Mouse (Mus musculus) kidney, postnatal 0 days (tissue): Measurements from ENCODE around the gene Rnf135. TPM values are rescaled to one million over a fixed set of nuclear protein-coding genes. Genes with fewer than 3 reads are reported as not detected.
"Not testable (repeated sequence)": the region's sequence is repeated elsewhere in the genome, so short reads cannot be mapped to it uniquely, and the experiment has no call there.

Experiments used
- ATAC-seq: fragments of 200-750 bp; cut with Nextera tagmentation; replicated peaks from 2 replicates; pipeline ENCODE4 v1.8.0; 2017; ENCODE audit warnings: low read depth, moderate number of reproducible peaks, moderate TSS enrichment, moderate library complexity; ENCODE audit not compliant: low FRiP score
- DNase-seq: peaks from one replicate; pipeline ENCODE4 v3.0.0-alpha.2; 2016; ENCODE audit warnings: low spot score
- H3K27ac ChIP-seq: fragments of 300-500 bp; sonication (generic); 2 replicates; pipeline ENCODE4 v1.5.1; 2014; ENCODE audit warnings: mild to moderate bottlenecking
- H3K27me3 ChIP-seq: fragments of 300-500 bp; sonication (generic); 2 replicates; pipeline ENCODE4 v1.6.1; 2014; ENCODE audit warnings: low read length, mixed read lengths; ENCODE audit not compliant: insufficient read depth
- H3K36me3 ChIP-seq: fragments of 300-500 bp; sonication (generic); 2 replicates; pipeline ENCODE4 v1.6.1; 2014; ENCODE audit warnings: low read length, mixed read lengths; ENCODE audit not compliant: insufficient read depth
- H3K4me1 ChIP-seq: fragments of 300-500 bp; sonication (generic); replicated peaks from 2 replicates; pipeline ENCODE4 v1.6.1; 2014; ENCODE audit warnings: antibody characterized with exemption, low read length, mixed read lengths; ENCODE audit not compliant: insufficient read depth
- H3K4me2 ChIP-seq: fragments of 300-500 bp; sonication (generic); 2 replicates; pipeline ENCODE4 v1.6.1; 2014; ENCODE audit warnings: mild to moderate bottlenecking, low read length, moderate library complexity, mixed read lengths
- H3K4me3 ChIP-seq: fragments of 300-500 bp; sonication (generic); replicated peaks from 2 replicates; pipeline ENCODE4 v1.5.1; 2014; ENCODE audit warnings: low read depth, low read length
- H3K9ac ChIP-seq: fragments of 300-500 bp; sonication (generic); 2 replicates; pipeline ENCODE4 v1.6.1; 2014; ENCODE audit warnings: low read depth, low read length
- H3K9me3 ChIP-seq: fragments of 300-500 bp; sonication (generic); replicated peaks from 2 replicates; pipeline ENCODE4 v1.6.1; 2016; ENCODE audit warnings: low read length, inconsistent platforms, mixed read lengths
- CTCF ChIP-seq: IDR thresholded peaks from 2 replicates; pipeline ENCODE4 v1.5.1; 2016; ENCODE audit warnings: antibody characterized with exemption, low read depth, mild to moderate bottlenecking, moderate library complexity
- WGBS: fragments of 180-500 bp; shearing (Covaris S2); extraction: QIAGEN DNeasy Blood & Tissue Kit; methylation state at CpG from one replicate; pipeline ENCODE4 v1.1.7; 2014; 5-methylcytosine and 5-hydroxymethylcytosine counted together
- polyA plus RNA-seq: library from polyadenylated mRNA; unstranded; fragments of >200 nt; fragmentation: Nextera tagmentation; extraction: Ambion mirVana; gene quantifications from 2 replicates; pipeline ENCODE4 v1.2.1, GENCODE M21; 2015

Rnf135 gene
- polyA plus RNA-seq, 1 experiment from 2014 or later: 12.9 TPM

GRCm38 (mm10) chr11:80208465-80208859, 24.8 kb downstream of the Rnf135 start:
- Histone ChIP-seq H3K9me3 (no peaks in the 10 kb centered on the region), H3K4me3 (no peak overlapping the region), H3K4me2 (no peak overlapping the region), H3K27me3 (no peaks in the 10 kb centered on the region), H3K9ac (no peak overlapping the region), H3K4me1 (peaks cover 7% of the 10 kb centered on the region; the same call in 1 of the 2 replicates), H3K36me3 (no peaks in the 10 kb centered on the region), H3K27ac (no peak overlapping the region)
- no peak for TF ChIP-seq CTCF
- WGBS: 37% methylated on average over 7 of the region's 7 CpGs
- ATAC-seq (no peak), DNase-seq (no peak)

GRCm38 (mm10) chr11:80208860-80209800, 25.5 kb downstream of the Rnf135 start, which contains the start of gene Rhot1:
Gene Rhot1, plus strand, starts transcription at chr11:80209019.
- peak; percentile 95 for DNase-seq

GRCm38 (mm10) chr11:80210321-80210720, 26.7 kb downstream of the Rnf135 start:
- Histone ChIP-seq H3K9ac (no peak overlapping the region), H3K4me2 (peak overlapping the region; percentile 67), H3K27me3 (no peaks in the 10 kb centered on the region), H3K27ac (no peak overlapping the region), H3K4me3 (peak overlapping the region; percentile 94), H3K36me3 (no peaks in the 10 kb centered on the region), H3K9me3 (no peaks in the 10 kb centered on the region), H3K4me1 (peaks cover 7% of the 10 kb centered on the region; the same call in 1 of the 2 replicates)
- WGBS: 24% methylated on average over 6 of the region's 6 CpGs
- no peak for DNase-seq
- no peak for ATAC-seq
- no peak for TF ChIP-seq CTCF

More at GRCm38 (mm10) chr11:80208860-80209800, 25.5 kb downstream of the Rnf135 start, which contains the start of gene Rhot1:
- H3K9me3 ChIP-seq: no peaks in the 10 kb centered on the region
- TF ChIP-seq CTCF: peak; percentile 88
- peak within 1 kb of the TSS; percentile 97 for H3K27ac ChIP-seq
- peaks cover 7% of the 10 kb centered on the region; the same call in 1 of the 2 replicates for H3K4me1 ChIP-seq
- H3K9ac ChIP-seq: peak within 1 kb of the TSS; percentile 94
- peak within 1 kb of the TSS; percentile 94 for H3K4me3 ChIP-seq
- H3K36me3 ChIP-seq: no peaks in the 10 kb centered on the region
- under 1% methylated on average over 75 of the region's 78 CpGs for WGBS
- peak; percentile 95 for ATAC-seq
- no peaks in the 10 kb centered on the region for H3K27me3 ChIP-seq
- peak within 1 kb of the TSS; percentile 67 for H3K4me2 ChIP-seq

- DNase-seq (no peak), ATAC-seq (no peak)
- H3K4me1 ChIP-seq: peaks cover 7% of the 10 kb centered on the region; the same call in 1 of the 2 replicates
- no peak overlapping the region for H3K27ac ChIP-seq
- no peaks in the 10 kb centered on the region for H3K36me3 ChIP-seq
- no peaks in the 10 kb centered on the region for H3K9me3 ChIP-seq
- H3K4me3 ChIP-seq: no peak overlapping the region
- no peak overlapping the region for H3K4me2 ChIP-seq
- 88% methylated on average over 2 of the region's 2 CpGs for WGBS
- H3K27me3 ChIP-seq: no peaks in the 10 kb centered on the region
- TF ChIP-seq CTCF: no peak
- H3K9ac ChIP-seq: no peak overlapping the region
Observed at GRCm38 (mm10) chr11:80212282-80212681, 28.6 kb downstream of the Rnf135 start.

- Histone ChIP-seq H3K36me3 (no peaks in the 10 kb centered on the region), H3K4me3 (no peak overlapping the region), H3K27me3 (no peaks in the 10 kb centered on the region), H3K27ac (no peak overlapping the region), H3K4me1 (peaks cover 3% of the 10 kb centered on the region; the same call in 1 of the 2 replicates), H3K9ac (no peak overlapping the region), H3K4me2 (no peak overlapping the region), H3K9me3 (no peaks in the 10 kb centered on the region)
- WGBS: 81% methylated on average over 3 of the region's 3 CpGs
- ATAC-seq: no peak
- no peak for TF ChIP-seq CTCF
- DNase-seq: no peak
Observed at GRCm38 (mm10) chr11:80215291-80215690, 31.6 kb downstream of the Rnf135 start.

- DNase-seq: peak; percentile 10
- no peak overlapping the region for H3K4me2 ChIP-seq
- no peaks in the 10 kb centered on the region for H3K4me1 ChIP-seq
- H3K9ac ChIP-seq: no peak overlapping the region
- peaks cover 9% of the 10 kb centered on the region for H3K36me3 ChIP-seq
- H3K9me3 ChIP-seq: no peaks in the 10 kb centered on the region
- H3K27me3 ChIP-seq: no peaks in the 10 kb centered on the region
- no peak overlapping the region for H3K4me3 ChIP-seq
- 80% methylated on average over 11 of the region's 11 CpGs for WGBS
- H3K27ac ChIP-seq: no peak overlapping the region
- ATAC-seq: no peak
- TF ChIP-seq CTCF: no peak
Observed at GRCm38 (mm10) chr11:80218657-80219293, 35.1 kb downstream of the Rnf135 start.

- H3K36me3 ChIP-seq: peaks cover 21% of the 10 kb centered on the region; the same call in 1 of the 2 replicates
Observed at GRCm38 (mm10) chr11:80230066-80230465, 46.4 kb downstream of the Rnf135 start.

More at GRCm38 (mm10) chr11:80230066-80230465, 46.4 kb downstream of the Rnf135 start:
- not testable (repeated sequence) for H3K4me2 ChIP-seq, H3K9me3 ChIP-seq, H3K9ac ChIP-seq, H3K27me3 ChIP-seq, ATAC-seq, DNase-seq, H3K4me1 ChIP-seq, H3K27ac ChIP-seq, H3K4me3 ChIP-seq
- WGBS: 79% methylated on average over 4 of the region's 5 CpGs
